Mouse (Mus musculus) hindbrain, embryonic 16.5 days (tissue): ENCODE measurements at regions not wholly inside any gene's neighbourhood (a gene's known extent, or its start where the extent isn't known, plus 50 kb on each side); places are given as distances from the start of the nearest gene placed in this dataset.
A peak's percentile ranks its signal among the peaks of the same experiment; 100 is the strongest.

ENCODE experiments used
- ATAC-seq: fragments of 200-750 bp; cut with Nextera tagmentation; 2 replicates; pipeline ENCODE4 v1.8.0; 2017; ENCODE audit warnings: moderate TSS enrichment, moderate library complexity
- H3K27ac ChIP-seq: fragments of 300-500 bp; sonication (generic); 2 replicates; pipeline ENCODE4 v1.5.1; 2014; ENCODE audit warnings: low read depth, mild to moderate bottlenecking, control low read depth, low read length, moderate library complexity
- H3K27me3 ChIP-seq: fragments of 300-500 bp; sonication (generic); replicated peaks from 2 replicates; pipeline ENCODE4 v1.6.1; 2014; ENCODE audit warnings: low read length; ENCODE audit not compliant: control insufficient read depth, insufficient read depth
- H3K36me3 ChIP-seq: fragments of 300-500 bp; sonication (generic); 2 replicates; pipeline ENCODE4 v1.6.1; 2014; ENCODE audit warnings: mild to moderate bottlenecking, low read length, moderate library complexity, mixed read lengths; ENCODE audit not compliant: control insufficient read depth, insufficient read depth
- H3K4me1 ChIP-seq: fragments of 300-500 bp; sonication (generic); 2 replicates; pipeline ENCODE4 v1.6.1; 2014; ENCODE audit warnings: low read depth, low read length; ENCODE audit not compliant: control insufficient read depth, insufficient read depth
- H3K4me2 ChIP-seq: fragments of 300-500 bp; sonication (generic); 2 replicates; pipeline ENCODE4 v1.6.1; 2014; ENCODE audit warnings: mild to moderate bottlenecking, low read length, control low read depth, moderate library complexity
- H3K4me3 ChIP-seq: fragments of 300-500 bp; sonication (generic); 2 replicates; pipeline ENCODE4 v1.5.1; 2014; ENCODE audit warnings: mild to moderate bottlenecking, low read length, control low read depth, moderate library complexity
- H3K9ac ChIP-seq: fragments of 300-500 bp; sonication (generic); 2 replicates; pipeline ENCODE4 v1.6.1; 2014; ENCODE audit warnings: low read depth, mild to moderate bottlenecking, control low read depth, low read length, moderate library complexity
- H3K9me3 ChIP-seq: fragments of 300-500 bp; sonication (generic); 2 replicates; pipeline ENCODE4 v1.6.1; 2014; ENCODE audit warnings: mild to moderate bottlenecking, low read length, moderate library complexity; ENCODE audit not compliant: control insufficient read depth
- WGBS: fragments of 180-500 bp; shearing (Covaris S2); extraction: QIAGEN DNeasy Blood & Tissue Kit; methylation state at CpG from one replicate; pipeline ENCODE4 v1.1.7; 2014; 5-methylcytosine and 5-hydroxymethylcytosine counted together

DNA sequence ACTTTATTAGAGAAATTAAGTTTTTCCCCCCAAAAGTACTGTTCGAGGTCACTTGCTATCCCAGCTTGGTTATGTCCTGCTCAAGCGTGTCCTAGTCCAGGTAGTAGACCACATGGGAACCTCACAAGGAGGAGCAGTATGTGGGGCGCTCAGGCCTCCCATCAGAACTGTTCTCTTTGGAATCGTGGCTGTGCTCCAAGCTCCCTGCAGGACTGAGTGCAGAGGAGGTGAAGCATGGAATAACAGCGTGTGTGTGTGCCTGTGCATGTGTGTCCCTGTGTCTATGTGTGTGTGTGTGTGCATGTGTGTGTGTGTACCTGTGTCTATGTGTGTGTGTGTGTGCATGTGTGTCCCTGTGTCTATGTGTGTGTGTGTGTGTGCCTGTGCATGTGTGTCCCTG, 137.6 kb upstream of the Dnajc24 start:
- Histone ChIP-seq H3K27me3 (no peaks in the 10 kb centered on the region), H3K4me3 (no peak overlapping the region), H3K4me2 (no peak overlapping the region), H3K36me3 (no peaks in the 10 kb centered on the region), H3K4me1 (no peaks in the 10 kb centered on the region), H3K27ac (no peak overlapping the region), H3K9me3 (no peaks in the 10 kb centered on the region), H3K9ac (no peak overlapping the region)
- WGBS = 89% methylated on average over 5 of the region's 5 CpGs
- no peak for ATAC-seq

DNA sequence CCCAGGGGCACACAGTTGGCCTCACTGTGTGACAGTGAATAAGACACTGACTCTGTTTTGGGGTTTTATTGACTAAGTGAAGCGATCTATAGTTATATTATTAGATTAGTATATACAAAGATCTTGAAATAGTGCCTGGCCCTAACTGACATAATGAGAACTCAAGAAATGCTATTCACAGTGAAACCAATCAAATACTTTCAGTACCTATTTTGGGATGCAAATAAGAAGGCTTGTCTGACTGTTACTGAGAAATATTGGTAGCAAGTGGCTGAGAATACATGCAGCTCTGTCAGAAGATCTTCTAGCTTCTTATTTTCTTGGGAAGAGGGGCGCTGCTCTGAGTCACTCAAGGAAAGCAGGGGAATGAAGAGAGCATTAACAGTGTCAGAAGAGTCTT, 97.7 kb upstream of the Dnajc24 start:
- Histone ChIP-seq H3K9ac (no peak overlapping the region), H3K4me3 (no peak overlapping the region), H3K27ac (no peak overlapping the region), H3K4me1 (no peaks in the 10 kb centered on the region), H3K9me3 (no peaks in the 10 kb centered on the region), H3K36me3 (no peaks in the 10 kb centered on the region), H3K27me3 (no peaks in the 10 kb centered on the region), H3K4me2 (no peak overlapping the region)
- no peak for ATAC-seq
- 91% methylated on average over 2 of the region's 2 CpGs for WGBS

DNA sequence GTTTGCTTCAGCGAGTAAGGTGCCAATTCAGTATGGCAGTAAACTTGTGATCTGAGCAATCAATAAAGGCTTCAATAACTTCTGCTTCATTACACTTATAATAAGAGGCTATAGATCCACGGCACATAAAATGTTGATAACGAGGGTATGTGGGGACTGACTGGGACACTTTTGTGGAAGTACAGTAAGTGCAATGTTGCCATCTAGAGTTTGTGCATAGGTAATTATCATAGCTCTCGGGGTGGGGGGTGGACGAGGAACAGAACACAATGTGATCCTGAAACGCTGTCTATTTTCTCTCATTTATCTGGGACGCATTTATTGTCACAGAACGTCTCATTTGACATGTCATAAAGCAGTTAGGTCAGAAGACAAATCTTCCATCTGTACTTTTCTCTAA, 82.8 kb upstream of the Dnajc24 start:
- no peak overlapping the region for H3K27ac ChIP-seq
- ATAC-seq = no peak
- H3K9me3 ChIP-seq = no peaks in the 10 kb centered on the region
- no peaks in the 10 kb centered on the region for H3K27me3 ChIP-seq
- WGBS = 21% methylated on average over 8 of the region's 8 CpGs
- no peak overlapping the region for H3K4me2 ChIP-seq
- no peak overlapping the region for H3K9ac ChIP-seq
- no peak overlapping the region for H3K4me3 ChIP-seq
- no peaks in the 10 kb centered on the region; the same call in 1 of the 2 replicates for H3K4me1 ChIP-seq
- no peaks in the 10 kb centered on the region for H3K36me3 ChIP-seq

DNA sequence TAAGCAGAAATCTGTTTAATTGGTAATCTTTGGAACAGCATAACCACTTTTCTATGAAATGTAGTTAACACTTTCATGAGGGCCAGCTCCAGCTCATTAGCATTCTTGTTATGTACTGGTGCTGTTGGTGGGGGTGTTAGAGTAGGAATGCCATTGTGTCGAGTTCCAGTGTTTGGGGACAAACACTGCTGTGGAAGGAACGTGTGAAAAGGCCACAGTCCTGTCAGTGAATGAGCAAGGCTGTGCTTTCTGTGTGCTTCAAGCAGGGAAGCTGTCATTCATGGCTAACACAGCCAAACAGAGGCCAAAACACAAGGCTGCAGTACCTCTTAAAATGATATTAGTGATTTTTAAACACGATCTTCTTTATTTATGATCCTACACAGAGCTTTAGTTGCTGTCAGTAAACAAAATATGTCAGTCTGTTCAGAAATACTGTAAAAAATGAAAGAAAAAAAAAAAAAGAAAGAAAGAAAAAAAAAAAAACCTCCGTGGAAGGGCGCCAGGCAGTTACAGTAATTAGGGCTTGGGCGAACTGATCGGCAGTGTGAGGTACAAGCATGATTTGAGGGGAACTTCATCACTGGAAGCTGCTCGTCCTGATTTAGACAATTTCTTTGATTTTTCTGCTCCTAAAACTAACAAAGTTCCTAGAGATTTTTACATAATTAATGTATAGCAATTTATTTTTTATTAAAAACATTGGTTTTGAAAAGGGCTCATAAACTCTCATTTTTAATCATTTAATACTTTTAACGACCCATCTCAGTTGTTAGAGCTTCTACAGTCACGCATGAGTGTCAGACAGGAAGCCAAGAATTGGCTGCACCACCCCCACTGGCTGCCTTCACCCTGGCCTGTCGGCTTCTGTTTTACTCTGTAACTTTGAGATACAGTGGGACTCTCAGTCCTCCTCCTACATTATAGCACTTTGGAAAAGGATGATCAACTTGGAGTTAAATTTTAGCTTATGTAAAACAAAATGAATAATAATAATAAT, 80.8 kb upstream of the Dnajc24 start:
- peak; percentile 90 for ATAC-seq
- Histone ChIP-seq H3K27me3 (no peaks in the 10 kb centered on the region), H3K27ac (0 out of 2 replicates have a peak overlapping the region, but pooled peaks have one; percentile 29), H3K4me2 (no peak overlapping the region; the same call in 1 of the 2 replicates), H3K4me1 (no peaks in the 10 kb centered on the region; the same call in 1 of the 2 replicates), H3K4me3 (no peak overlapping the region), H3K9ac (no peak overlapping the region), H3K9me3 (no peaks in the 10 kb centered on the region), H3K36me3 (no peaks in the 10 kb centered on the region)
- 8% methylated on average over 11 of the region's 11 CpGs for WGBS

DNA sequence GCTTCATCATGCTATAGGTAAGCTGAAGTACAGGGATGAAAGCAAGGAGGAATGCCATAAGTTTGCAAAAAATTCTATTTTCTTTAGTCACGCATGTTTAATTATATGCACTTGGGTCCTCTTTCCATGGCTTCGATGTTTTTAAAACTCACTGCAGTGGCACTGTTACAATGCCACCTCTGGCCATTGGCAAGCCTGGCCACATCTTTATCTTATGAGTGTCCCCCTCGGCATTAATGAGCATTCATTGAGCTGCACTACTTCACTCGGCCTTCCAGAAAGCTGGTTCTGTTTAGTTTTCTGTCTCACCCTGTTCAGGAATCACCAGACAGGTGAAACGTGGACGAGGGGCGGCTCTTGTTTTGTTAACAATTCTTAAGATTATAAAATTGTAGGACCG, 79.7 kb upstream of the Dnajc24 start:
- ATAC-seq = no peak
- Histone ChIP-seq H3K4me3 (no peak overlapping the region), H3K36me3 (no peaks in the 10 kb centered on the region), H3K9me3 (no peaks in the 10 kb centered on the region), H3K4me1 (no peaks in the 10 kb centered on the region; the same call in 1 of the 2 replicates), H3K27me3 (no peaks in the 10 kb centered on the region), H3K4me2 (no peak overlapping the region), H3K27ac (no peak overlapping the region), H3K9ac (no peak overlapping the region)
- 35% methylated on average over 8 of the region's 8 CpGs for WGBS

DNA sequence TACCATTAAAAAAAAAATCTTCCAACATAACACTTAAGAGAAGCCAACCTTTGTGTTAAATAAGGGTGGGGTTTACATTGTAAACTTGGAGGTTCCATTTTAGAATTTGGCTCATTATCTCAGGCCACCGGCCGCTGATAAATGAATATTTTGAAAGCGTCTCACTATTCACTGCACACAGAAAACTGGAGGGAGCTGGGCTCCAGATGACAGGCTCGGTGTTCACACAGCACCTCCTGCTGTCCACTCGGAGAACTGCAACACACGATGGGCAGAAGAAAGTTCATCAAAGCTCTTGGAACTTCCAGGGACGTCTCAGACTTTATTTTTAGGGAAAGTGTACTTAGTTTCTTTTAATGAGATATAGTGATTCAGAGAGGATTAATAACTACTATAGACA, 78.6 kb upstream of the Dnajc24 start:
- H3K9ac ChIP-seq = no peak overlapping the region
- no peak overlapping the region for H3K4me2 ChIP-seq
- H3K4me1 ChIP-seq = no peaks in the 10 kb centered on the region; the same call in 1 of the 2 replicates
- H3K27ac ChIP-seq = no peak overlapping the region
- 2% methylated on average over 7 of the region's 7 CpGs for WGBS
- H3K4me3 ChIP-seq = no peak overlapping the region
- ATAC-seq = 0 out of 2 replicates have a peak, but pooled peaks have one; percentile 25
- H3K36me3 ChIP-seq = no peaks in the 10 kb centered on the region
- no peaks in the 10 kb centered on the region for H3K27me3 ChIP-seq
- no peaks in the 10 kb centered on the region for H3K9me3 ChIP-seq

DNA sequence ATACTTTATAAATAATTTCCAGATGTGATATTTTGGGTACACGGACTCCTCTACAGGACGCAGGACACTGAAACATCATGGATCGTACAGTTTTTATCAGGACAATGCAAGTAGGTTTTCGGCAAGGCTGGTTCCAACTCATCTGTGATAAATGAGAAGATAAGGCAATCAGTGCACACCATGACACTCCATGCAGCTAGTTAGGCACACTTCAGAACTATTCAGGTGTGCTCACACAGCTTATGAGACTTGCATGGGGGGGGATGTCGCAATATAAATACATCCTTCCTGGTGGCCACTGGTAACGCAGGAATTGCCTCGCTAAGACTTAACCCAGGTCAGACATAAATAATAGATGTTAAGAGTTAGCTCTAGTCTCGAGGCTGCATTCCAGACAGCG, 77.3 kb upstream of the Dnajc24 start:
- ATAC-seq = no peak
- 65% methylated on average over 9 of the region's 9 CpGs for WGBS
- H3K4me3 ChIP-seq = no peak overlapping the region

DNA sequence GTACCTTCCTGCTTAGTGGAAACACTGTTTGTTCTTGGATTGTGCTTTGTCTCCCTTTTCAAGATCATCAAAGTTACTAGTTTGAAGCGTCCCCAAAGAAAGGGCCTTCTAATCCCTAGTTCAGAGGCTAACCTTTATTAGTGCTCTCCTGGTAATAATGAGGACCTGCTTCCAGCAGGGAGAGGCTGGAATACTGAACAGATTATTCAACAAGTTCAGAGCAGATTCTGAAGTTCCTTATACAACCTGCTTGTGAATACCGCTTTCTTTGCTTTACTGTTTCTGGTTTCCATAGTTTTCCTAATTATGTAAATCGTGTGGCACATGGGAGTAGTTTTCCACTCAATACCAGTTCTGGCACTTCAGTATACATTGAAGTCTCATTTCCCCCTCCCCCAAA, 75.2 kb upstream of the Dnajc24 start:
- Histone ChIP-seq H3K9ac (no peak overlapping the region), H3K4me1 (no peaks in the 10 kb centered on the region; the same call in 1 of the 2 replicates), H3K27ac (no peak overlapping the region), H3K4me2 (no peak overlapping the region), H3K27me3 (no peaks in the 10 kb centered on the region), H3K9me3 (no peaks in the 10 kb centered on the region), H3K4me3 (no peak overlapping the region), H3K36me3 (no peaks in the 10 kb centered on the region)
- ATAC-seq = no peak
- WGBS = 56% methylated on average over 3 of the region's 3 CpGs

More for the DNA sequence above, 77.3 kb upstream of the Dnajc24 start:
- Histone ChIP-seq H3K27ac (no peak overlapping the region), H3K27me3 (no peaks in the 10 kb centered on the region), H3K4me2 (no peak overlapping the region), H3K9me3 (no peaks in the 10 kb centered on the region), H3K9ac (no peak overlapping the region), H3K36me3 (no peaks in the 10 kb centered on the region), H3K4me1 (no peaks in the 10 kb centered on the region; the same call in 1 of the 2 replicates)

DNA sequence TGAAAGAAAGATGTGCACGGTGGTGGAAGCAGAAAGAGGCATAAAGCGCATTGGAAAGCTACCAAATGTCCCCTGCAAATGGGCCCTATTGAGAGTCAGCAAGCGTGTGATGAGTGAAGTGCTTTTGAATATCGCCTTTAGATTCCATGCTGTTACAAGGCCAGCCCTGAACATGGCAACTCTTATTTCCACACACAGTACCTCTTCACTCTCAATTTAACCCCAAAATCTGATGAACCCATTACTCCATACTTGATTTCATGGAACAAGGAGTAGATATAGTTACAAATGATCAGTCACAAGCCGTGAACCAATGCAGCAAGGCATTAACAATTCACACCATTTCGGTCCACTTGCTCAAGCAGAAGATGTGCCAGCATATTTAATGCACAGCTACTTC, 71.1 kb upstream of the Dnajc24 start:
- peak; percentile 54; the same call in 1 of the 2 replicates for ATAC-seq
- Histone ChIP-seq H3K36me3 (no peaks in the 10 kb centered on the region), H3K4me3 (no peak overlapping the region), H3K27ac (no peak overlapping the region), H3K4me1 (no peaks in the 10 kb centered on the region), H3K9ac (no peak overlapping the region), H3K9me3 (no peaks in the 10 kb centered on the region), H3K4me2 (no peak overlapping the region), H3K27me3 (no peaks in the 10 kb centered on the region)
- WGBS = 17% methylated on average over 6 of the region's 6 CpGs
